8 mouse cellular contexts compared by ENCODE assay signal in the genomic region with DNA sequence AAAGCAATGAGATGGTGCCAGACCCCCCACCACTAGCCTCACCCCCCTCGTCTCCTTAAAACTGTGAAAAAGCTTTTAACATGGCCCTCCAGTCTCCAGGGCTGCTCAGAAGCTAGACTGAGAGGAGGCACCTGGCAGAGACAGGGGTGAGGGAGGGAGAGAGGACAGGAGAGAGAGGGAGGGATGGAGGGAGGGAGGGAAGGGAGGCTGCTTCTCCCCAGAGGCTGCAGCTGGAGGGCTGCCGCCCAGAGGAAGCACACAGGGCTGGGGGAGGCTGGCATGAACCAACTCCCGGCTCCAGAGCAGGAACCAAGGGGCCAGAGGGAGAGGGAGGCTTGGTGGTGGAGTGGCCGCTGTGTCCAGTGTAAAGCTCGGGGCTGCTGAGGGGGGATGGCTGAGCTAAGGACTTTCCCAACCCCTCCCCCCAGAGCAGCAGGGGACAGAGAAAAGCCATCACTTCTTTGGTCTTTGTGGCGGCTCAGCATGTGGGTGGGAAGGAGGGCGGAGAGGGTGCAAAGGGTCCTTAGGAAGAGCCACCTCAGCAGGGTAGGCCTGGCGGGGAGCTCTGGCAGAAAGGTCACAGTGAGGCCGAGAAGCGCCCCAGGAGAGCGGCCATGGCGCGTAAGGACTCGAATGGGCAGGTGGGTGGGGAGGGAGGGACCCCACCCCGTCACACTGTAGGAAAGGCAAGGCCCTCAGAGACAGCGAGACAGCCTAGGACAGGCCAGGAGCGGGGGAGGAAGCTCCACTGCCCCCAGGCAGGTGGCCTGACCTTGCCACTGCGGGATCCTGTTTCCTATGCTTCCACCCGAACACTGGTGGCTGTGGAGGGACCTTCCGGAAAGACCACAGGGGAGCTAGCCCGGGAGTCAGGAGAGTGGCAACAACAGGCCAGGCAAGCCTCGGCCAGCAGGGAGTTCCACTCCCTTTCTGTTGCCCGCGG. TPM values are rescaled to one million over a fixed set of nuclear protein-coding genes. Genes with fewer than 3 reads are reported as not detected.
DNase-seq lines count a peak whose midpoint lies in the region; ATAC-seq and TF ChIP-seq lines count a peak whose summit lies in the region.

No protein-coding gene starts in this region.

- ATAC-seq in forebrain, embryonic 13.5 days, result peak; percentile 41; the same call in 1 of the 2 replicates
- peak; percentile 46; the same call in 1 of the 2 replicates for ATAC-seq in midbrain, embryonic 12.5 days (ENCODE audit: low FRiP score, low read depth)

- TF ChIP-seq POLR2A in kidney, adult 2 months (IDR thresholded peaks at IDR 0.05; ENCODE audit: low read depth, low read length), result no peak

- H3K4me1 ChIP-seq in kidney, adult 2 months (ENCODE audit: control insufficient read depth, insufficient read depth, low read length), result no peaks in the 10 kb centered on the region
- H3K4me1 ChIP-seq in forebrain, embryonic 13.5 days, result peaks cover 31% of the 10 kb centered on the region
- H3K4me1 ChIP-seq in midbrain, embryonic 12.5 days, result peaks cover 33% of the 10 kb centered on the region

- H3K4me2 ChIP-seq in forebrain, embryonic 13.5 days, result peak overlapping the region; percentile 17
- peak overlapping the region; percentile 28 for H3K4me2 ChIP-seq in midbrain, embryonic 12.5 days (replicated peaks)

- H3K9ac ChIP-seq in forebrain, embryonic 13.5 days, result peak overlapping the region; percentile 31; the same call in 1 of the 2 replicates
- peak overlapping the region; percentile 43 for H3K9ac ChIP-seq in midbrain, embryonic 12.5 days (replicated peaks)

- 68% methylated on average over 24 of the region's 24 CpGs for WGBS in kidney, adult 2 months
- WGBS in forebrain, embryonic 13.5 days, result 14% methylated on average over 24 of the region's 24 CpGs
- 8% methylated on average over 23 of the region's 24 CpGs for WGBS in midbrain, embryonic 12.5 days

- H3K27ac ChIP-seq in kidney, adult 2 months (ENCODE audit: insufficient read depth, low read depth, low read length), result no peak overlapping the region
- H3K27ac ChIP-seq in forebrain, embryonic 13.5 days, result peak overlapping the region; percentile 60
- peak overlapping the region; percentile 68 for H3K27ac ChIP-seq in midbrain, embryonic 12.5 days (replicated peaks)

- no peaks in the 10 kb centered on the region for H3K9me3 ChIP-seq in forebrain, embryonic 13.5 days (replicated peaks)
- no peaks in the 10 kb centered on the region for H3K9me3 ChIP-seq in midbrain, embryonic 12.5 days

- H3K27me3 ChIP-seq in kidney, adult 2 months (replicated peaks; ENCODE audit: control insufficient read depth, insufficient read depth, low read length), result no peaks in the 10 kb centered on the region
- no peaks in the 10 kb centered on the region for H3K27me3 ChIP-seq in forebrain, embryonic 13.5 days
- peaks cover 12% of the 10 kb centered on the region; the same call in 1 of the 2 replicates for H3K27me3 ChIP-seq in midbrain, embryonic 12.5 days

- peaks cover 2% of the 10 kb centered on the region for H3K36me3 ChIP-seq in kidney, adult 2 months (ENCODE audit: control insufficient read depth, insufficient read depth, low read length)
- H3K36me3 ChIP-seq in forebrain, embryonic 13.5 days (ENCODE audit: poor library complexity, severe bottlenecking), result peaks cover 46% of the 10 kb centered on the region
- H3K36me3 ChIP-seq in midbrain, embryonic 12.5 days, result peaks cover 23% of the 10 kb centered on the region

- TF ChIP-seq CTCF in kidney, adult 2 months (conservative IDR thresholded peaks at IDR 0.05; ENCODE audit: insufficient read depth, insufficient read length, low read depth, low read length), result no peak

- no peak overlapping the region for H3K4me3 ChIP-seq in kidney, adult 2 months (ENCODE audit: insufficient read depth, low read depth, low read length)
- no peak overlapping the region for H3K4me3 ChIP-seq in forebrain, embryonic 13.5 days
- no peak overlapping the region for H3K4me3 ChIP-seq in midbrain, embryonic 12.5 days

- peak; percentile 66 to 80 for DNase-seq in kidney, postnatal 4 days
- no peak for DNase-seq in kidney, adult 2 months
- DNase-seq in thymus, postnatal 14 days, result peak; percentile 68
- no peak for DNase-seq in right cerebral cortex, postnatal 36 days (ENCODE audit: low spot score in 2 of 2)
- DNase-seq in ovary, adult 18-20 months (ENCODE audit: low spot score), result no peak
- DNase-seq in layer of hippocampus, postnatal 10 days (ENCODE audit: low spot score in 2 of 2), result no peak

RNA-seq across cellular contexts. Expression of gene Tmem222, which starts 15.6 kb away (rescaled TPM):
- 70.6 and 80.4 TPM in 2 replicates for polyA plus RNA-seq in kidney, adult 2 months (2012; rRNA removed)
- polyA plus RNA-seq in forebrain, embryonic 13.5 days (2015; fragmentation: Nextera tagmentation; extraction: Ambion mirVana), result 85.8 and 94.5 TPM in 2 replicates
- 79.9 and 85.5 TPM in 2 replicates for polyA plus RNA-seq in midbrain, embryonic 12.5 days (2016; fragmentation: Nextera tagmentation; extraction: Ambion mirVana)
- 10 to 100 TPM; 74.9 to 80.1 TPM for total RNA-seq in layer of hippocampus, postnatal 10 days (2021)

RNA-seq across cellular contexts. Expression of gene Sytl1, which starts 30.3 kb away (rescaled TPM):
- polyA plus RNA-seq in kidney, adult 2 months (2012; rRNA removed), result 5.9 TPM in 2 replicates
- 0.43 and 0.59 TPM in 2 replicates for polyA plus RNA-seq in forebrain, embryonic 13.5 days (2015; fragmentation: Nextera tagmentation; extraction: Ambion mirVana)
- polyA plus RNA-seq in midbrain, embryonic 12.5 days (2016; fragmentation: Nextera tagmentation; extraction: Ambion mirVana), result 1.3 and 1.8 TPM in 2 replicates
- under 1 TPM; 0.51 to 0.53 TPM for total RNA-seq in layer of hippocampus, postnatal 10 days (2021)

RNA-seq across cellular contexts. Expression of gene Map3k6, which starts 52.6 kb away (rescaled TPM):
- 3.8 and 4.3 TPM in 2 replicates for polyA plus RNA-seq in kidney, adult 2 months (2012; rRNA removed)
- 0.92 and 1.0 TPM in 2 replicates for polyA plus RNA-seq in forebrain, embryonic 13.5 days (2015; fragmentation: Nextera tagmentation; extraction: Ambion mirVana)
- polyA plus RNA-seq in midbrain, embryonic 12.5 days (2016; fragmentation: Nextera tagmentation; extraction: Ambion mirVana), result 1.9 and 2.8 TPM in 2 replicates
- total RNA-seq in layer of hippocampus, postnatal 10 days (2021), result 1 to 10 TPM; 4.6 to 5.7 TPM

Comparison
In these comparisons a context has a peak if more than half of its experiments do, and no peak if none do; other contexts are left out.
1. DNase-seq: peak in kidney, postnatal 4 days (2 of 2) and thymus, postnatal 14 days (single experiment); none in kidney, adult 2 months (single experiment), right cerebral cortex, postnatal 36 days (0 of 2), ovary, adult 18-20 months (single experiment) and layer of hippocampus, postnatal 10 days (0 of 2).